Mouse (Mus musculus): ENCODE measurements around the gene Selenot. TPM values are rescaled to one million over a fixed set of nuclear protein-coding genes. Genes with fewer than 3 reads are reported as not detected.
"Not testable (repeated sequence)": the region's sequence is repeated elsewhere in the genome, so short reads cannot be mapped to it uniquely, and the experiment has no call there.

The Selenot gene
- polyA plus RNA-seq, 1 experiment from 2014 or later: 21.8 TPM

DNA sequence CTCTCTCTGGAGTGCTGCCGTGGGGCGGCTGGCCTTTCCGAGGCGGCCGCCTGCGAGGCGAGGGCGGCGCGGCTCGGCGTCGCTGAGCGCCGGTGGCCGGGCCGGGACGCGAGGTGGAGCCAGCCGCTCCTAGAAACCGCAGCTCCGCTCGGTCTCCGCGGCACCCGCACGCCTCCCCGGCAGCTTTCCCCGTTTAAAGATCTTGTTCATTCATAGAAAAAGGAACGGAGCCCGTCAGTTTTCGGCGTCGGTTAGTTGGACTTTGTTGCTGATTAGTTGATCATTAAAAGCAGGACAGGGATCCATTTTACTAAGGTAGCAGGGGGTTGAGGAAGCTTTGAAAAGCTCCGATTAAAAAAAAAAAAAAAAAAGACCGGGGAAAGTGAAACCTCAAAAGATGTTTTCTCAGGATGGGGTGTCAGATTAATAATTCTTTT lies 649 bp downstream of the Selenot start:
- Histone ChIP-seq H3K9ac (peak overlapping the region; percentile 98), H3K4me2 (peak overlapping the region; percentile 56), H3K4me3 (ENCODE audit: low read depth, low read length) (peak overlapping the region; percentile 88), H3K36me3 (ENCODE audit: insufficient read depth) (peaks cover 7% of the 10 kb centered on the region; the same call in 1 of the 2 replicates), H3K9me3 (ENCODE audit: low read depth, low read length) (no peaks in the 10 kb centered on the region), H3K27ac (ENCODE audit: low read depth) (peak overlapping the region; percentile 100), H3K27me3 (ENCODE audit: insufficient read depth, low read length) (no peaks in the 10 kb centered on the region), H3K4me1 (ENCODE audit: insufficient read depth) (no peaks in the 10 kb centered on the region)
- DNase-seq (peak; percentile 67), ATAC-seq (ENCODE audit: insufficient read depth) (peak; percentile 79)
- WGBS: 1% methylated on average over 35 of the region's 36 CpGs
- TF ChIP-seq CTCF (IDR thresholded peaks at IDR 0.05; ENCODE audit: low read depth): no peak

DNA sequence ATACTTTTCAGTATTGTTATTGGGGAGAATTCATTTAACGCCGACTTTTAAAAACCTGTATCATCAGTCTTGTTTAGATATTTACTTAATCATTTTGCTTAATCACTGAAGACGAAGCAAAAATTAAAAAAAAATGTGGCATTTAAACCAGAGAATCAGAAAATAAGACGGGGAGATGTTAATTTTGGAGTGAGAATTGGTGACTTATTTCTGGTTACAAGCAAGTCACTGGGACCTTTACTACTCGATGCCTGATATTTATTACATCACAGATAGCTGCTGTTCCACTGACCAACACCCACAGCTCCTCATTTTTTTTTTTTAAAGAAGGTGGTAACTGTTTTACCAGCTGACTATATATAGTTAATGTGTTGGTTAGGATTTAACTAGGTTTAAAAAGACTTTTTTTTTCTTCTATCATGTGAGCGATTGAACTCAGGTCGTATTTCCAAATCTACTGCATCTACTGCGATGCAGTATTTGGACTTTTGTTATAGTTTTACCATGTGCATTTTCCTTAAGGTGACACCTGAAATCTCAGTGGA lies 1.1 kb downstream of the Selenot start:
- no peaks in the 10 kb centered on the region for H3K27me3 ChIP-seq (ENCODE audit: insufficient read depth, low read length)
- DNase-seq: peak; percentile 19
- peak overlapping the region; percentile 98 for H3K9ac ChIP-seq
- H3K36me3 ChIP-seq (ENCODE audit: insufficient read depth): peaks cover 7% of the 10 kb centered on the region; the same call in 1 of the 2 replicates
- no peak for TF ChIP-seq CTCF (IDR thresholded peaks at IDR 0.05; ENCODE audit: low read depth)
- no peak for ATAC-seq (ENCODE audit: insufficient read depth)
- WGBS: 17% methylated on average over 8 of the region's 8 CpGs
- H3K9me3 ChIP-seq (ENCODE audit: low read depth, low read length): no peaks in the 10 kb centered on the region
- peak overlapping the region; percentile 100; the same call in 1 of the 2 replicates for H3K27ac ChIP-seq (ENCODE audit: low read depth)
- peak overlapping the region; percentile 56 for H3K4me2 ChIP-seq
- no peaks in the 10 kb centered on the region for H3K4me1 ChIP-seq (ENCODE audit: insufficient read depth)
- peak overlapping the region; percentile 88 for H3K4me3 ChIP-seq (ENCODE audit: low read depth, low read length)

DNA sequence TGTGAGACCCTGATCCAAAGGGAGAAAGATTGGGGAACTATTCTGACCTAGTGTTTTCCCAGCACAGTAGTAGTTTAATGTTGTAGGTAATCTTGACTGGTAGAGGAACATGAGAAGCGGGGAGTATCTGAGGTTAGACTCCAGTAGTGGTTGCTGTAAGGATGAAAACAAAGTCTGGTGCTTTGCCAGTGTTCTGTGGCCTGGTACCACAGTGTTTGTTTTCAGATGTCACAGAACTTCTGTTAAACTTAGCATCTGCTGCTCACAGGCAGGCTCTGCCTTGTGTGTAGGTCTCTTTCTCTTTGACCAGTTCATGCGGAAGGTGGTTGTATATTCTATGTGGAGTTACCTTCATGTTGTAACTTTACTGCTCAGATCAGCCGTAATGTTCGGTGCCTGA lies 5.1 kb downstream of the Selenot start:
- H3K36me3 ChIP-seq (ENCODE audit: insufficient read depth): peaks cover 14% of the 10 kb centered on the region
- H3K4me1 ChIP-seq (ENCODE audit: insufficient read depth): no peaks in the 10 kb centered on the region
- H3K27me3 ChIP-seq (ENCODE audit: insufficient read depth, low read length): no peaks in the 10 kb centered on the region
- no peak overlapping the region for H3K27ac ChIP-seq (ENCODE audit: low read depth)
- WGBS: 75% methylated on average over 4 of the region's 4 CpGs
- H3K9me3 ChIP-seq (ENCODE audit: low read depth, low read length): no peaks in the 10 kb centered on the region
- H3K4me3 ChIP-seq (ENCODE audit: low read depth, low read length): no peak overlapping the region
- DNase-seq (no peak), ATAC-seq (ENCODE audit: insufficient read depth) (no peak)
- no peak overlapping the region for H3K9ac ChIP-seq
- H3K4me2 ChIP-seq: no peak overlapping the region
- no peak for TF ChIP-seq CTCF (IDR thresholded peaks at IDR 0.05; ENCODE audit: low read depth)

DNA sequence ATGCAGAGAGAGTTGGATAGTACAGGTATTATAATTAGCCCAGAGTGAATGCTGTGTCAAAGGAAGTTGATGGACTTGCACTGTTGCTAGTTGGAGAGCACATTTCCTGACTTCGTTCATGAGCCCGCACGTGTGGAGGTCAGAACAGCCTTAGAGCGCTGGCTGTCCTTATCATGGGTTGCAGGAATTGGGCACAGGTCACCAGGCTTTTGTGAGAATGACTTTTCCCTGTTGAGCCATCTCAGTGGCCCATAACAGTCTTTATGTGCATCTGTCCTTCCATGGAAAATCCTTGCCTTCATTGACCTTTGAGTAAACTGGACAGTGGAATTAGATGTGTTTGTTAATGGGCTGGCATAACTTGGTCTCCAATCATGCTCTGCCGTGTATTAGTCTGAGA lies 5.9 kb downstream of the Selenot start:
- Histone ChIP-seq H3K27ac (ENCODE audit: low read depth) (no peak overlapping the region), H3K9me3 (ENCODE audit: low read depth, low read length) (no peaks in the 10 kb centered on the region), H3K27me3 (ENCODE audit: insufficient read depth, low read length) (no peaks in the 10 kb centered on the region), H3K36me3 (ENCODE audit: insufficient read depth) (peaks cover 21% of the 10 kb centered on the region), H3K9ac (no peak overlapping the region), H3K4me2 (no peak overlapping the region), H3K4me3 (ENCODE audit: low read depth, low read length) (no peak overlapping the region), H3K4me1 (ENCODE audit: insufficient read depth) (no peaks in the 10 kb centered on the region)
- DNase-seq: no peak
- TF ChIP-seq CTCF (IDR thresholded peaks at IDR 0.05; ENCODE audit: low read depth): no peak
- no peak for ATAC-seq (ENCODE audit: insufficient read depth)
- 67% methylated on average over 5 of the region's 5 CpGs for WGBS

- ATAC-seq (ENCODE audit: insufficient read depth): no peak
- WGBS: 86% methylated on average over 5 of the region's 5 CpGs
Measured at GRCm38 (mm10) chr3:58582788-58583426, 6.5 kb downstream of the Selenot start.

DNA sequence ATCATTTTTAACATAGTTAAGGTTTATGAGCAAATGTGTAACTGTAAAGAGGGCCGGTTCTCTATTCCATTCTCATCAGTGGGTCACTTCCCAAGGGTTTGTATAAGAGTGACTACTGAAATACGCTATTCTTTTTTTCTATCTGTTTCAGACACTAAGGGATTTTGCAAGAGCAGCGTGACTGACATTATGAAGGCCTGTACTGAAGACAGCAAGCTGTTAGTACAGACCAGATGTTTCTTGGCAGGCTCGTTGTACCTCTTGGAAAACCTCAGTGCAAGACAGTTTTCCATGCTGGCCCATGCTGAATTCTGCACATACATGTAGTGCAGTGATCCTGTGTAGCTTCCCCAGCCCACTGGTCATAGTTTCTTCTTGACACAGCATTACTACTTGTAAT lies 14.1 kb downstream of the Selenot start:
- ATAC-seq (ENCODE audit: insufficient read depth); H3K4me1 ChIP-seq (ENCODE audit: insufficient read depth); H3K4me3 ChIP-seq (ENCODE audit: low read depth, low read length); H3K27ac ChIP-seq (ENCODE audit: low read depth); H3K27me3 ChIP-seq (ENCODE audit: insufficient read depth, low read length); H3K4me2 ChIP-seq; H3K9ac ChIP-seq; DNase-seq; H3K9me3 ChIP-seq (ENCODE audit: low read depth, low read length): not testable (repeated sequence)
- H3K36me3 ChIP-seq (ENCODE audit: insufficient read depth): peaks cover 55% of the 10 kb centered on the region
- WGBS: 74% methylated on average over 4 of the region's 4 CpGs

More at GRCm38 (mm10) chr3:58582788-58583426, 6.5 kb downstream of the Selenot start:
- H3K36me3 ChIP-seq (ENCODE audit: insufficient read depth): peaks cover 27% of the 10 kb centered on the region
- H3K4me1 ChIP-seq (ENCODE audit: insufficient read depth): no peaks in the 10 kb centered on the region
- H3K27ac ChIP-seq (ENCODE audit: low read depth): no peak overlapping the region
- DNase-seq: no peak
- H3K4me3 ChIP-seq (ENCODE audit: low read depth, low read length): no peak overlapping the region
- H3K27me3 ChIP-seq (ENCODE audit: insufficient read depth, low read length): no peaks in the 10 kb centered on the region
- no peak overlapping the region for H3K4me2 ChIP-seq
- TF ChIP-seq CTCF (IDR thresholded peaks at IDR 0.05; ENCODE audit: low read depth): no peak
- no peak overlapping the region for H3K9ac ChIP-seq
- no peaks in the 10 kb centered on the region for H3K9me3 ChIP-seq (ENCODE audit: low read depth, low read length)

DNA sequence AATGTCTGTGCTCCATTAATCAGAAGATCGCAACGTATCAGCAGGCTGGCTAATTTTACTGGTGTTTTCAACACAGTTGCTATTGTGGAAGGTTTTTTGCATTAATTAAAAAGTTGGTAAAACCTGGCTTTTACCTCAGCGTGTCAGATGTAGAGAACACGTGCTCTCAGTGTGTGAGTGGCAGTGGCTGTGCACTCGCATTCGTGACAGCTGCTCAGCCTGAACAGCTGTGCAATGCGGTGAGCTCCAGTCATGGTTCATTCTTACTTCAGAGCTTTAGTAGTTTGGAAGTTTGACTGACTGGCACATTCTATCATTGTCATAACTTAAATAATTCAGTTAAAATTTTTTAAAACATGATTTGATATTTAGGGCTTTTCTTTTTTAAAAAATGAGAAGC lies 16.2 kb downstream of the Selenot start:
- 88% methylated on average over 7 of the region's 7 CpGs for WGBS
- not testable (repeated sequence) for H3K4me3 ChIP-seq (ENCODE audit: low read depth, low read length); ATAC-seq (ENCODE audit: insufficient read depth)

More for the DNA sequence above, 16.2 kb downstream of the Selenot start:
- H3K9ac ChIP-seq; H3K4me1 ChIP-seq (ENCODE audit: insufficient read depth); H3K27ac ChIP-seq (ENCODE audit: low read depth); H3K9me3 ChIP-seq (ENCODE audit: low read depth, low read length); H3K4me2 ChIP-seq; DNase-seq; H3K27me3 ChIP-seq (ENCODE audit: insufficient read depth, low read length): not testable (repeated sequence)
- H3K36me3 ChIP-seq (ENCODE audit: insufficient read depth): peaks cover 38% of the 10 kb centered on the region
